Mouse (Mus musculus): Measurements from ENCODE around the gene Dap. TPM values are rescaled to one million over a fixed set of nuclear protein-coding genes. Genes with fewer than 3 reads are reported as not detected.

The Dap gene
- polyA plus RNA-seq, 1 experiment from 2014 or later = 174 TPM

DNA sequence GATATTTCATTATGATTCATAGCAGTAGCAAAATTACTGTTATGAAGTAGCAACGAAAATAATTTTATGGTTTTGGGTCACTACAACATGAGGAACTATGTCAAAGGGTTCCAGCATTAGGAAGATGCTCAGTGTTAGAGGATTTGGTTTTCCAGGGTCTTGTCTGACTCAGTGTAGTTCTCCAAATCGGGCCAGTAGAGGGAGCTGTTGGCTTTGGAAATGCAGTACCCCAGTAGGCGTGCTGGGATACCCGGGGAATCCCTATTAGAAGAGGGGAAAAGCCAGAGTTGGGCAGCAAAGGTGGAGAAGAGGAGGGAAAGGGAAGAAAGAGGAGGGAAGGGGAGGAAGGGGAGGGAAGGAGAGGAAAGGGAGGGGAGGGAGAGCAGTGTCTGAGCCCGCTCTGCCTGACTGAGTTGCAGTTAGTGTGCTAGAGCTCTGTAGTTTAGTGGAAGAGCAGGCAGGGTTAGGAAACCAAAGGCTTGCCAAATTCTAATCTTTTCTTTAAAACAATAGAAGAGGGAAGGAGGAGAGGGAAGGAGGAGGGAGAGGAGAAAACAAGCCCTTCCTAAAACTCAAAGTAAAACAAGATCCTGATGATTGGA, 91.6 kb downstream of the Dap start:
- TF ChIP-seq CTCF (IDR thresholded peaks at IDR 0.05) = peak; percentile 87
- no peaks in the 10 kb centered on the region for H3K27me3 ChIP-seq
- ChIA-PET POLR2A (interaction anchor here (1.3 kb wide), 1 partner anchor 92 kb away, joined by 5 read pairs; no protein-coding TSS in a partner anchor), CTCF (interaction anchor here (0.7 to 3.5 kb wide), 8 partner anchors 16 to 158 kb away, joined by 3 to 22 read pairs (median 3); no protein-coding TSS in a partner anchor)
- in situ Hi-C loops (cut with MboI; ENCODE audit: low pct_unique_long_range_greater_than_20kb) = loop anchor here (5.0 kb wide), 1 partner anchor 132 kb away; no protein-coding TSS in a partner anchor
- DNase-seq (ENCODE audit: low read depth, low spot score) = no peak
- peak; percentile 75 for ATAC-seq

DNA sequence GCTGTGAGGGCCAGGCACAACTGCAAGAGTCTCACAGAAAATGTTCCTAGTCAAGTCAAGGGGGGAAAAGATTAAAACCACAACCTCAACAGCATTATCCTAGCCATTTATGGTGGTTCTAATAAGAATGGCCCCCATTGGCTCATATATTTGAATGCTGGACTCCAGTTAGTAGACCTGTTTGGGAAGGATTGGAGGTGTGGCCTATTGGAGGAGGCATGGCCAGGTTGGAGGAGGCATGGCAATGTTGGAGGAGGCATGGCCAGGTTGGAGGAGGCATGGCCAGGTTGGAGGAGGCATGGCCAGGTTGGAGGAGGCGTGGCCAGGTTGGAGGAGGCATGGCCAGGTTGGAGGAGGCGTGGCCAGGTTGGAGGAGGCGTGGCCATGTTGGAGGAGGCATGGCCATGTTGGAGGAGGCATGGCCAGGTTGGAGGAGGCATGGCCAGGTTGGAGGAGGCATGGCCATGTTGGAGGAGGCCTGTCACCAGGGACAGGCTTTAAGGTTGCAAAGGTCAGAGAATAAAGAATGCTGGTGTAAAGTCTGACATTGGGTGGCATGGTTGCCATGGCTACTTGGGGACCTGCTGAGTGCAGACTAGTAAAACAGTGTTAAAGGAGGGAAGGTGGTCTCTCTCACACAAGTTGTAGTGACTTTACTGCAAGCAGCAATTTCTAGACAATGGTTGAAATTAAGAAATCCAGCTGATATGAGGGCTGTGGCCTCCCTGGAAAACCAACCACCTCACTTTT, 93.1 kb downstream of the Dap start:
- no peak for TF ChIP-seq CTCF (IDR thresholded peaks at IDR 0.05)
- no peaks in the 10 kb centered on the region for H3K27me3 ChIP-seq
- DNase-seq (ENCODE audit: low read depth, low spot score) = no peak
- no peak for ATAC-seq
- CTCF ChIA-PET = interaction anchor here (0.7 to 3.5 kb wide), 4 partner anchors 14 to 131 kb away, joined by 3 to 22 read pairs (median 3); no protein-coding TSS in a partner anchor
- in situ Hi-C loops (cut with MboI; ENCODE audit: low pct_unique_long_range_greater_than_20kb) = loop anchor here (5.0 kb wide), 1 partner anchor 130 kb away; no protein-coding TSS in a partner anchor
- POLR2A ChIA-PET = interaction anchor here (0.7 to 1.3 kb wide), 2 partner anchors 91 to 120 kb away, joined by 3 to 5 read pairs; no protein-coding TSS in a partner anchor

DNA sequence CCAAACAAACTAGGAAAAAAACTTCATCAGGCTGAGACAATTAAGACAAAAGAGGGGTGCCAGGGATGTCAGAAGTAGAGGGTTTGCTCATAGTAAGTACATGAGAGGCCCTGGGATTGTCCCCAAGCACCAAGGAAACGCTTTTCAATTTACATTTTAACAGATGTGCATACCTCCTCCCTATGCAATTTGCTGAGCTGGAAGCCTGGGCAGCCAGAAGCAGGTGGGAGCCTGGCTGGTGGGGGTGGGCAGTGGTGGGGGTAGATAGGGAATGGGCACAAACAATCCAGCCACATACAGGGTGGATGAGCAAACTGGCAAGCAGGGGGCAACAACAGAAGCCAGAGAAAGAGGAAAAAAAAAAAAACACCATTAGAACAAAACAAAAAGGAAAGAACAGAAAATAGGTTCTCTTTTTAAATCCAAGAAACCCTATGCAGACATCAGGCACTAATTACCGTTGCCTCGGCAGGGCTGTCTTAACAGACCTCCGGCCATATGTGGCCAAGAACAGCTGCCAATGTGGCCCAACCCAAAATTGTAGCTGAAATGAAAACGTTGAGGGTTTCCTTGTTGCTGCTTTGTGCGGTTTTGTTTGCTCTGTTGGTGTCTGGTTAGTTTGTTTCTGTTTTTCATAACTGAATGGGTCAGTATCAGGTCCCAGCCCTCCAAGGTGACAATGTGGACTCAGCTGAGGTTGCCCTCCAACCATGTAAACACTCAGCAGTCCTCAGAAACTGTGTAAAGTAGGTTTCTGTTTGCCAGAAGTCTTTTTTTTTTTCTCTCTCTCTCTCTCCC, 94.2 kb downstream of the Dap start:
- DNase-seq (ENCODE audit: low read depth, low spot score) = no peak
- no peaks in the 10 kb centered on the region for H3K27me3 ChIP-seq
- CTCF ChIA-PET = interaction anchor here (0.6 to 1.1 kb wide), 4 partner anchors 13 to 98 kb away, joined by 3 to 4 read pairs (median 3); no protein-coding TSS in a partner anchor
- POLR2A ChIA-PET = no interaction called here
- in situ Hi-C loops (cut with MboI; ENCODE audit: low pct_unique_long_range_greater_than_20kb) = loop anchor here (5.0 kb wide), 1 partner anchor 129 kb away; no protein-coding TSS in a partner anchor
- ATAC-seq = no peak
- TF ChIP-seq CTCF (IDR thresholded peaks at IDR 0.05) = no peak

DNA sequence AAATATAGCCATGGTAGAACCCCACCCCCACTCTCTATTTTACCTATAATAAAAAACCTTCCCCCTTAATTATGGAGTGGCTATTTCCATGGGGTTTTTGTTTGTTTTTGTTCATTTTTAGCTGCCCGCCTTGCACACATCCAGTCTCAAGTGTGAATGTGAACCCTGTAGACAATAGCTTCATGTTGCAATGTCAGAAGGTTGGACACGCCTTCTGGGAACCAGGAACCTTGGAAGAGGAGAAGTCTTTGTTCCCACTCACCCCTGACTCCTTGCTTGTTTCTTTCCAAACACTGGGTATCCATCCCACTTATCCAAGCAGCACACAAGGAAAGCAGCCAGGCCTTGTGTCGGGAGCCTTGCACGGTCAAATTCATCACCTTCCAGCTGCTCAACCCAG, 94.9 kb downstream of the Dap start:
- POLR2A ChIA-PET = interaction anchor here (0.6 kb wide), 1 partner anchor 1058 kb away, joined by 3 read pairs; no protein-coding TSS in a partner anchor
- no peak for DNase-seq (ENCODE audit: low read depth, low spot score)

DNA sequence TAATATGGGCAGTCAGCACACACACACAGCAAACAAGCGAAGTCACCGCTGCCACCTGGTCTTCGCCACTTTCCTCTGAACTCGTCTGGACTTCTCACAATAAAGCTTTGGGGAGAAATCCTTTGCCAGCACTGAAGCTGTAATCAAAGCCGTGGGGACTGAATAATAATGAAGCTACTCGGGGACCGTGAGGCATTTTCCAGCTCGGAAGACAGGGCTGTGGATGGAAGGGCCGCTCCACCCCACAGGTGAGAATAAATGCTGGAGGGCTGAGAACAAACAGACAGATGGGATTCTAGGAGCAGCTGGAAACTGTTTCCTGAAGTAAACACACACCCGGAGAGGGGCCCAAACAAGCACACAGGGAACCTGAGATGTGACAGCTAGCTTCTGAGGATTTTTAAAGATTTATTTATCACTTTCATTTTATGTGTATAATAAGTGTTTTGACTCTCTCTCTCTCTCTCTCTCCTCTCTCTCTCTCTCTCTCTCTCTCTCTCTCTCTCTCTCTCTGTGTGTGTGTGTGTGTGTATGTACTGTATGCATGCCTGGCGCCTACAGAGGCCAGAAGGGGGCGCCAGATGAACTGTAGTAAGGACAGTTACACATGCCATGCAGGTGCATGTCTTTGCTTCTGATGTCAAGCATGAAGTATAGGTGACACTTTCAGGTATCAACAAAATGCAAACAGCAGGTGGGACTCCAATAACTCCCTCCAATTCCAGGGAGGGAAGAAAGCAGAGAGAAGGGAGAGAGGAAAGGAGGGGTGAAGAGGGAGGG, 96.7 kb downstream of the Dap start:
- CTCF ChIA-PET = interaction anchor here (0.7 to 1.5 kb wide), 7 partner anchors 8 to 124 kb away, joined by 3 to 5 read pairs (median 3); no protein-coding TSS in a partner anchor
- DNase-seq (ENCODE audit: low read depth, low spot score) (no peak), ATAC-seq (no peak)

More for the DNA sequence above, 94.9 kb downstream of the Dap start:
- ATAC-seq = no peak
- CTCF ChIA-PET = interaction anchor here (0.6 to 1.5 kb wide), 3 partner anchors 12 to 27 kb away, joined by 3 to 4 read pairs (median 3); no protein-coding TSS in a partner anchor
- no peaks in the 10 kb centered on the region for H3K27me3 ChIP-seq
- TF ChIP-seq CTCF (IDR thresholded peaks at IDR 0.05) = no peak
- in situ Hi-C loops (cut with MboI; ENCODE audit: low pct_unique_long_range_greater_than_20kb) = loop anchor here (5.0 kb wide), 1 partner anchor 128 kb away; no protein-coding TSS in a partner anchor

DNA sequence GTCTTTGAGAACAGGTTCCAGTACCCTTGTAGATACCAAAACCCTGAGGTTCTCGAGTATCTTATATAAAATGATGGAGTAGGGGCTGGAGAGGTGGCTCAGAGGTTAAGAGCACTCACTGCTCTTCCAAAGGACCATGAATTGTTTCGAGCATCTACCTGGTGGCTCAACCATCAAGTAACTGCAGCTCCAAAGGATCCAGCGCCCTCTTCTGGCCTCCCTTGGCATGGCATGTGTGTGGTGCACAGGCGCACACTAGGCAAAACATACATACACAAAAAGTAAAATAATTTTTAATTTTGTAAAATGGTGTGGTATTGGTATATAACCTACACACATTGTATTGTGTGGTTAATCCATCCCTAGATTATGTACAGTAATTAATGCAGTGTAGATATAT, 99.6 kb downstream of the Dap start:
- CTCF ChIA-PET = interaction anchor here (0.9 to 1.2 kb wide), 3 partner anchors 9 to 145 kb away, joined by 3 to 4 read pairs (median 3); no protein-coding TSS in a partner anchor
- ATAC-seq = no peak
- no peak for DNase-seq (ENCODE audit: low read depth, low spot score)
- peak; percentile 57 for TF ChIP-seq CTCF (IDR thresholded peaks at IDR 0.05)
- POLR2A ChIA-PET = interaction anchor here (0.5 kb wide), 1 partner anchor 43 kb away, joined by 4 read pairs; no protein-coding TSS in a partner anchor
- H3K27me3 ChIP-seq = no peaks in the 10 kb centered on the region
- in situ Hi-C loops (cut with MboI; ENCODE audit: low pct_unique_long_range_greater_than_20kb) = loop anchor here (10.0 kb wide), 1 partner anchor 261 kb away; no protein-coding TSS in a partner anchor

More for the DNA sequence above, 96.7 kb downstream of the Dap start:
- H3K27me3 ChIP-seq = no peaks in the 10 kb centered on the region
- no peak for TF ChIP-seq CTCF (IDR thresholded peaks at IDR 0.05)
- POLR2A ChIA-PET = no interaction called here
- in situ Hi-C loops (cut with MboI; ENCODE audit: low pct_unique_long_range_greater_than_20kb) = loop anchor here (10.0 kb wide), 1 partner anchor 264 kb away; no protein-coding TSS in a partner anchor

Other genes starting within 250 kb of the Dap start
- 9.3 TPM for gene Ankrd33b, start 143.4 kb downstream of the Dap start, polyA plus RNA-seq (2021)
- gene Ropn1l, start 229.4 kb downstream of the Dap start, polyA plus RNA-seq (2021) = 7.6 TPM

Measured in Patski (cell line).